Mouse (Mus musculus) lung, adult 2 months (tissue): ENCODE results near the gene Ccdc58. TPM values are rescaled to one million over a fixed set of nuclear protein-coding genes. Genes with fewer than 3 reads are reported as not detected.
"Not testable (repeated sequence)": the region's sequence is repeated elsewhere in the genome, so short reads cannot be mapped to it uniquely, and the experiment has no call there.

ENCODE experiments used
- DNase-seq: peaks from one replicate; pipeline ENCODE4 v3.0.0; 2022
- H3K4me1 ChIP-seq: fragments of 200-500 bp; 2 replicates; pipeline ENCODE4 v1.6.1; 2011; ENCODE audit warnings: low read length; ENCODE audit not compliant: control insufficient read depth, insufficient read depth
- H3K4me3 ChIP-seq: fragments of 200-500 bp; replicated peaks from 2 replicates; pipeline ENCODE3; 2011; ENCODE audit warnings: low read depth, mild to moderate bottlenecking, control low read depth, low read length; ENCODE audit errors: extremely low read depth
- CTCF ChIP-seq: fragments of 200-500 bp; IDR thresholded peaks from 2 replicates; pipeline ENCODE4 v1.5.1; 2011; ENCODE audit warnings: mild to moderate bottlenecking, low read length, control low read depth; ENCODE audit not compliant: insufficient read depth
- POLR2A ChIP-seq: fragments of 200-500 bp; IDR thresholded peaks from 2 replicates; pipeline ENCODE4 v1.6.1; 2011; ENCODE audit warnings: low read depth, mild to moderate bottlenecking, control low read depth, low read length, borderline replicate concordance; ENCODE audit errors: extremely low read depth
- WGBS: fragments of 180-500 bp; shearing (Covaris S2); methylation state at CpG from one replicate; pipeline ENCODE4 v1.1.7; 2018; 5-methylcytosine and 5-hydroxymethylcytosine counted together
- polyA plus RNA-seq: library from polyadenylated mRNA; depleted of rRNA; stranded (reverse); fragments of >200 nt; gene quantifications from 2 replicates; pipeline ENCODE4 v1.2.3, GENCODE M21; 2012

Ccdc58 gene
- polyA plus RNA-seq, 1 experiment, result 6.8 TPM

- DNase-seq, result no peak
- 69% methylated on average over 6 of the region's 6 CpGs for WGBS
- H3K4me1 ChIP-seq, result no peaks in the 10 kb centered on the region
Measured at GRCm38 (mm10) chr16:36053524-36054275, 17.8 kb upstream of the Ccdc58 start.

GRCm38 (mm10) chr16:36054920-36055319 is 16.6 kb upstream of the Ccdc58 start:
- no peaks in the 10 kb centered on the region for H3K4me1 ChIP-seq
- TF ChIP-seq CTCF, result no peak
- no peak overlapping the region for H3K4me3 ChIP-seq
- 70% methylated on average over 8 of the region's 8 CpGs for WGBS
- no peak for DNase-seq

More at GRCm38 (mm10) chr16:36053524-36054275, 17.8 kb upstream of the Ccdc58 start:
- TF ChIP-seq CTCF, result no peak
- TF ChIP-seq POLR2A, result no peak
- no peak overlapping the region for H3K4me3 ChIP-seq

GRCm38 (mm10) chr16:36056416-36056815 is 15.1 kb upstream of the Ccdc58 start:
- 82% methylated on average over 11 of the region's 11 CpGs for WGBS
- no peak overlapping the region for H3K4me3 ChIP-seq

GRCm38 (mm10) chr16:36057933-36058475 is 13.5 kb upstream of the Ccdc58 start:
- WGBS, result 50% methylated on average over 8 of the region's 8 CpGs
- Histone ChIP-seq H3K4me3 (no peak overlapping the region), H3K4me1 (no peaks in the 10 kb centered on the region)
- TF ChIP-seq POLR2A (no peak), CTCF (no peak)
- DNase-seq, result no peak

More at GRCm38 (mm10) chr16:36056416-36056815, 15.1 kb upstream of the Ccdc58 start:
- no peak for DNase-seq
- no peaks in the 10 kb centered on the region for H3K4me1 ChIP-seq
- no peak for TF ChIP-seq POLR2A
- no peak for TF ChIP-seq CTCF

- WGBS, result 77% methylated on average over 1 of the region's 1 CpGs
- DNase-seq, H3K4me1 ChIP-seq, H3K4me3 ChIP-seq: not testable (repeated sequence)
Measured at GRCm38 (mm10) chr16:36062534-36062933, 9.0 kb upstream of the Ccdc58 start.

GRCm38 (mm10) chr16:36063315-36063714 is 8.2 kb upstream of the Ccdc58 start:
- no peak overlapping the region for H3K4me3 ChIP-seq
- H3K4me1 ChIP-seq, result no peaks in the 10 kb centered on the region
- DNase-seq, result no peak
- no peak for TF ChIP-seq CTCF
- TF ChIP-seq POLR2A, result no peak
- WGBS, result 65% methylated on average over 2 of the region's 2 CpGs

GRCm38 (mm10) chr16:36064904-36065303 is 6.6 kb upstream of the Ccdc58 start:
- WGBS, result 84% methylated on average over 5 of the region's 5 CpGs
- H3K4me3 ChIP-seq, result no peak overlapping the region
- DNase-seq, result no peak
- H3K4me1 ChIP-seq, result no peaks in the 10 kb centered on the region
- no peak for TF ChIP-seq POLR2A
- no peak for TF ChIP-seq CTCF

- DNase-seq, result no peak
- TF ChIP-seq CTCF (no peak), POLR2A (no peak)
- Histone ChIP-seq H3K4me1 (peaks cover 2% of the 10 kb centered on the region; the same call in 1 of the 2 replicates), H3K4me3 (no peak overlapping the region)
- WGBS, result 36% methylated on average over 2 of the region's 2 CpGs
Measured at GRCm38 (mm10) chr16:36067694-36068093, 3.8 kb upstream of the Ccdc58 start.

- TF ChIP-seq CTCF (no peak), POLR2A (no peak)
- DNase-seq, result no peak
- no peak overlapping the region for H3K4me3 ChIP-seq
- H3K4me1 ChIP-seq, result peaks cover 2% of the 10 kb centered on the region; the same call in 1 of the 2 replicates
- WGBS, result 70% methylated on average over 3 of the region's 3 CpGs
Measured at GRCm38 (mm10) chr16:36068356-36068755, 3.1 kb upstream of the Ccdc58 start.
